Mouse (Mus musculus) forebrain, postnatal 0 days (tissue): ENCODE results near the gene Lbh. TPM values are rescaled to one million over a fixed set of nuclear protein-coding genes. Genes with fewer than 3 reads are reported as not detected.
A peak's percentile ranks its signal among the peaks of the same experiment; 100 is the strongest.

Source experiments
- ATAC-seq: fragments of 200-750 bp; cut with Nextera tagmentation; 2 replicates; pipeline ENCODE4 v1.8.0; 2017; ENCODE audit warnings: mild to moderate bottlenecking, moderate library complexity
- DNase-seq: peaks from one replicate; pipeline ENCODE4 v3.0.0-alpha.2; 2015
- H3K27ac ChIP-seq: fragments of 300-500 bp; sonication (generic); 2 replicates; pipeline ENCODE4 v1.5.1; 2014; ENCODE audit warnings: low read depth, mild to moderate bottlenecking, antibody characterized with exemption, low read length, moderate library complexity, mixed read lengths
- H3K27me3 ChIP-seq: fragments of 300-500 bp; sonication (generic); 2 replicates; pipeline ENCODE4 v1.6.1; 2014; ENCODE audit warnings: mild to moderate bottlenecking, low read length, mixed read lengths; ENCODE audit not compliant: insufficient read depth
- H3K36me3 ChIP-seq: fragments of 300-500 bp; sonication (generic); 2 replicates; pipeline ENCODE4 v1.6.1; 2014; ENCODE audit warnings: mild to moderate bottlenecking, moderate library complexity; ENCODE audit not compliant: insufficient read depth
- H3K4me1 ChIP-seq: fragments of 300-500 bp; sonication (generic); 2 replicates; pipeline ENCODE4 v1.6.1; 2014; ENCODE audit warnings: antibody characterized with exemption; ENCODE audit not compliant: insufficient read depth
- H3K4me2 ChIP-seq: fragments of 300-500 bp; sonication (generic); 2 replicates; pipeline ENCODE4 v1.6.1; 2014; ENCODE audit warnings: low read depth, mild to moderate bottlenecking, moderate library complexity
- H3K4me3 ChIP-seq: fragments of 300-500 bp; sonication (generic); 2 replicates; pipeline ENCODE4 v1.5.1; 2014; ENCODE audit warnings: low read depth, low read length, mixed read lengths
- H3K9ac ChIP-seq: fragments of 300-500 bp; sonication (generic); 2 replicates; pipeline ENCODE4 v1.6.1; 2014; ENCODE audit warnings: mild to moderate bottlenecking
- H3K9me3 ChIP-seq: fragments of 300-500 bp; sonication (generic); 2 replicates; pipeline ENCODE4 v1.6.1; 2016; ENCODE audit warnings: low read length
- CTCF ChIP-seq: sonication (generic); IDR thresholded peaks from 2 replicates; pipeline ENCODE4 v1.5.1; 2016; ENCODE audit warnings: antibody characterized with exemption, control low read depth, low read depth
- WGBS: fragments of 180-500 bp; shearing (Covaris S2); extraction: QIAGEN DNeasy Blood & Tissue Kit; methylation state at CpG from one replicate; pipeline ENCODE4 v1.1.7; 2014; 5-methylcytosine and 5-hydroxymethylcytosine counted together
- polyA plus RNA-seq: library from polyadenylated mRNA; unstranded; fragments of >200 nt; fragmentation: Nextera tagmentation; extraction: Ambion mirVana; gene quantifications from 2 replicates; pipeline ENCODE4 v1.2.1, GENCODE M21; 2015
- total RNA-seq: library from RNA; depleted of rRNA; stranded (reverse); fragments of >200 nt; gene quantifications from 2 replicates; pipeline ENCODE4 v1.2.3, GENCODE M21; 2014

The Lbh gene
- total and polyA plus RNA-seq, 2 experiments from 2014 or later: 3.0 to 66.7 TPM

- Histone ChIP-seq H3K36me3 (no peaks in the 10 kb centered on the region), H3K27ac (no peak overlapping the region), H3K4me3 (no peak overlapping the region), H3K9ac (no peak overlapping the region), H3K27me3 (no peaks in the 10 kb centered on the region), H3K4me2 (no peak overlapping the region), H3K4me1 (no peaks in the 10 kb centered on the region), H3K9me3 (no peaks in the 10 kb centered on the region)
- TF ChIP-seq CTCF: no peak
- DNase-seq: no peak
- 94% methylated on average over 4 of the region's 4 CpGs for WGBS
- no peak for ATAC-seq
Measured at GRCm38 (mm10) chr17:72960243-72960642, 42.1 kb downstream of the Lbh start.

GRCm38 (mm10) chr17:72960873-72961272, 42.8 kb downstream of the Lbh start:
- Histone ChIP-seq H3K4me2 (no peak overlapping the region), H3K4me3 (no peak overlapping the region), H3K4me1 (no peaks in the 10 kb centered on the region), H3K27me3 (no peaks in the 10 kb centered on the region), H3K27ac (no peak overlapping the region), H3K9ac (no peak overlapping the region), H3K9me3 (no peaks in the 10 kb centered on the region), H3K36me3 (no peaks in the 10 kb centered on the region)
- TF ChIP-seq CTCF: no peak
- ATAC-seq (no peak), DNase-seq (no peak)
- WGBS: 78% methylated on average over 2 of the region's 2 CpGs

- WGBS: 82% methylated on average over 8 of the region's 8 CpGs
- TF ChIP-seq CTCF: no peak
- Histone ChIP-seq H3K27me3 (no peaks in the 10 kb centered on the region), H3K27ac (no peak overlapping the region), H3K4me2 (no peak overlapping the region), H3K9ac (no peak overlapping the region), H3K9me3 (no peaks in the 10 kb centered on the region), H3K36me3 (no peaks in the 10 kb centered on the region), H3K4me1 (0 out of 2 replicates have a peak, but pooled peaks cover 4% of the 10 kb centered on the region), H3K4me3 (no peak overlapping the region)
- no peak for DNase-seq
- ATAC-seq: no peak
Measured at GRCm38 (mm10) chr17:72961953-72962630, 44.0 kb downstream of the Lbh start.

- no peak overlapping the region for H3K4me2 ChIP-seq
- no peaks in the 10 kb centered on the region for H3K9me3 ChIP-seq
- 88% methylated on average over 5 of the region's 5 CpGs for WGBS
- H3K27me3 ChIP-seq: no peaks in the 10 kb centered on the region
- DNase-seq (no peak), ATAC-seq (no peak)
- no peak for TF ChIP-seq CTCF
- H3K4me3 ChIP-seq: no peak overlapping the region
- H3K36me3 ChIP-seq: no peaks in the 10 kb centered on the region
- H3K27ac ChIP-seq: no peak overlapping the region
- H3K9ac ChIP-seq: no peak overlapping the region
- H3K4me1 ChIP-seq: 0 out of 2 replicates have a peak, but pooled peaks cover 8% of the 10 kb centered on the region
Measured at GRCm38 (mm10) chr17:72965687-72966086, 47.6 kb downstream of the Lbh start.

- 0 out of 2 replicates have a peak, but pooled peaks cover 8% of the 10 kb centered on the region for H3K4me1 ChIP-seq
- peak; percentile 61 for DNase-seq
- no peak overlapping the region for H3K9ac ChIP-seq
- ATAC-seq: peak; percentile 70
- no peak overlapping the region for H3K27ac ChIP-seq
- no peaks in the 10 kb centered on the region for H3K9me3 ChIP-seq
- WGBS: 47% methylated on average over 5 of the region's 5 CpGs
- H3K4me3 ChIP-seq: no peak overlapping the region
- no peaks in the 10 kb centered on the region for H3K27me3 ChIP-seq
- TF ChIP-seq CTCF: no peak
- H3K4me2 ChIP-seq: no peak overlapping the region
- no peaks in the 10 kb centered on the region for H3K36me3 ChIP-seq
Measured at GRCm38 (mm10) chr17:72966091-72966531, 48.0 kb downstream of the Lbh start.

- DNase-seq (no peak), ATAC-seq (no peak)
- Histone ChIP-seq H3K36me3 (no peaks in the 10 kb centered on the region), H3K9ac (no peak overlapping the region), H3K27me3 (no peaks in the 10 kb centered on the region), H3K9me3 (no peaks in the 10 kb centered on the region), H3K27ac (no peak overlapping the region), H3K4me2 (no peak overlapping the region), H3K4me1 (0 out of 2 replicates have a peak, but pooled peaks cover 8% of the 10 kb centered on the region), H3K4me3 (no peak overlapping the region)
- WGBS: 46% methylated on average over 3 of the region's 3 CpGs
- no peak for TF ChIP-seq CTCF
Measured at GRCm38 (mm10) chr17:72966878-72967277, 48.8 kb downstream of the Lbh start.

- Histone ChIP-seq H3K36me3 (no peaks in the 10 kb centered on the region), H3K9me3 (no peaks in the 10 kb centered on the region), H3K4me2 (no peak overlapping the region), H3K9ac (no peak overlapping the region), H3K27ac (peak overlapping the region; percentile 45; the same call in 1 of the 2 replicates), H3K4me3 (no peak overlapping the region), H3K27me3 (no peaks in the 10 kb centered on the region), H3K4me1 (0 out of 2 replicates have a peak, but pooled peaks cover 8% of the 10 kb centered on the region)
- TF ChIP-seq CTCF: no peak
- ATAC-seq (peak; percentile 49; the same call in 1 of the 2 replicates), DNase-seq (peak; percentile 18)
- 55% methylated on average over 6 of the region's 6 CpGs for WGBS
Measured at GRCm38 (mm10) chr17:72967371-72968175, 49.5 kb downstream of the Lbh start.
